ENCODE assay signal across 19 mouse cellular contexts in the genomic region with DNA sequence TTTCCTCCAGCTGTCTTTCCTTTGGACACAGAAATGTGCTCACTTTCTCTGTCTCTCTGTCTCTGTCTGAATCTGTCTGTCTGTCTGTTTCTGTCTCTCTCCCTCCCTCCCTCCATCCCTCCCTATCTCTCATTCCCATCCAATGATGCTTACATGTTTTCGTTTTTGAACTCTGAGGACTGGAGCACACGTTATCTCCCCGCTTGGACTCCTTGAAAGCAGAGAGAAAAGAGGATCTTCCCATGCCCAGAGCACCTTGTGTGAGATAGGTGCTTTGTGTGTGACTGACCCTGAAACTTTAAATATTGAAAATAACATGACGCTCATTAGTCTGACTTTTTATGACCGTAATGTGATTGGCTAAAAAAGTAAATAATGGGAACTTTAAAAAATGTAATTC.
"Had no signal": no experiment of that assay in that cellular context is flagged by ENCODE, and none has a peak within 500 bp of the region (broad histone marks: within the 10 kb centered on the region; RNA-seq: fewer than 3 reads in every experiment).

No protein-coding gene starts in this region.

- H3K27ac ChIP-seq: kidney, postnatal 0 days; layer of hippocampus, adult 2 months; limb, embryonic 10.5 days; limb, embryonic 13.5 days; liver, embryonic 12.5 days; liver, embryonic 15.5 days; lung, embryonic 15.5 days; midbrain, embryonic 10.5 days had no signal

- H3K9me3 ChIP-seq: limb, embryonic 10.5 days; limb, embryonic 13.5 days; liver, embryonic 12.5 days; liver, embryonic 15.5 days; lung, embryonic 15.5 days; megakaryocyte, embryonic 14.5 days; midbrain, embryonic 10.5 days had no signal

- H3K9ac ChIP-seq: limb, embryonic 13.5 days; liver, embryonic 12.5 days; liver, embryonic 15.5 days; lung, embryonic 15.5 days had no signal

- H3K36me3 ChIP-seq: limb, embryonic 10.5 days; limb, embryonic 13.5 days; liver, embryonic 12.5 days; liver, embryonic 15.5 days; lung, embryonic 15.5 days; midbrain, embryonic 10.5 days had no signal

- H3K4me2 ChIP-seq: limb, embryonic 13.5 days; liver, embryonic 12.5 days; liver, embryonic 15.5 days; lung, embryonic 15.5 days had no signal

- H3K4me3 ChIP-seq: layer of hippocampus, adult 2 months; limb, embryonic 10.5 days; limb, embryonic 13.5 days; liver, embryonic 12.5 days; liver, embryonic 15.5 days; lung, embryonic 15.5 days; megakaryocyte, embryonic 14.5 days; midbrain, embryonic 10.5 days had no signal

- H3K27me3 ChIP-seq: limb, embryonic 13.5 days; liver, embryonic 12.5 days; liver, embryonic 15.5 days; lung, embryonic 15.5 days; megakaryocyte, embryonic 14.5 days had no signal

- DNase-seq: kidney, postnatal 25 days; layer of hippocampus, adult 9-11 months; lung, adult 18-20 months; lung, postnatal 10 days; lung, postnatal 36 days; midbrain, embryonic 14.5 days; right cerebral cortex, postnatal 25 days; spleen, adult 18-20 months; thymus, adult 18-20 months; thymus, postnatal 36 days had no signal
